Mouse (Mus musculus): ENCODE data around the gene Stk19. TPM values are rescaled to one million over a fixed set of nuclear protein-coding genes. Genes with fewer than 3 reads are reported as not detected.

The Stk19 gene
- polyA plus RNA-seq, 1 experiment from 2014 or later, result 28.8 TPM

- H3K4me1 ChIP-seq (replicated peaks; ENCODE audit: control insufficient read depth, insufficient read depth, low read length), result peaks cover 20% of the 10 kb centered on the region
- H3K4me2 ChIP-seq (replicated peaks), result peak within 1 kb of the TSS; percentile 93
- H3K9me3 ChIP-seq (ENCODE audit: control insufficient read depth, low read length), result no peaks in the 10 kb centered on the region
- peaks cover 62% of the 10 kb centered on the region for H3K36me3 ChIP-seq (replicated peaks; ENCODE audit: control insufficient read depth, insufficient read depth)
- DNase-seq (ENCODE audit: low spot score), result peak; percentile 99
- peak; percentile 98 for ATAC-seq (ENCODE audit: low FRiP score)
- peak within 1 kb of the TSS; percentile 77 for H3K9ac ChIP-seq
- peak within 1 kb of the TSS; percentile 58 for H3K4me3 ChIP-seq (replicated peaks; ENCODE audit: low read length)
- H3K27ac ChIP-seq, result no peak within 1 kb of the TSS
- WGBS, result under 1% methylated on average over 65 of the region's 65 CpGs
- no peaks in the 10 kb centered on the region for H3K27me3 ChIP-seq (ENCODE audit: control insufficient read depth, insufficient read depth, low read length)
Observed at GRCm38 (mm10) chr17:34849722-34850516, 13.2 kb upstream of the Stk19 start, which contains the start of the genes Skiv2l and Nelfe. TSS of gene Skiv2l (minus strand) at chr17:34850210. TSS of gene Nelfe (plus strand) at chr17:34850391.

GRCm38 (mm10) chr17:34847615-34848014 lies 10.9 kb upstream of the Stk19 start:
- WGBS, result 95% methylated on average over 7 of the region's 7 CpGs
- DNase-seq (ENCODE audit: low spot score), result no peak
- Histone ChIP-seq H3K4me1 (replicated peaks; ENCODE audit: control insufficient read depth, insufficient read depth, low read length) (peaks cover 20% of the 10 kb centered on the region), H3K9me3 (ENCODE audit: control insufficient read depth, low read length) (no peaks in the 10 kb centered on the region), H3K4me2 (replicated peaks) (no peak overlapping the region), H3K4me3 (replicated peaks; ENCODE audit: low read length) (no peak overlapping the region), H3K36me3 (replicated peaks; ENCODE audit: control insufficient read depth, insufficient read depth) (peaks cover 62% of the 10 kb centered on the region), H3K27me3 (ENCODE audit: control insufficient read depth, insufficient read depth, low read length) (no peaks in the 10 kb centered on the region), H3K27ac (no peak overlapping the region), H3K9ac (no peak overlapping the region)
- ATAC-seq (ENCODE audit: low FRiP score), result no peak

- Histone ChIP-seq H3K4me2 (replicated peaks) (no peak overlapping the region), H3K27me3 (ENCODE audit: control insufficient read depth, insufficient read depth, low read length) (no peaks in the 10 kb centered on the region), H3K4me3 (replicated peaks; ENCODE audit: low read length) (no peak overlapping the region), H3K36me3 (replicated peaks; ENCODE audit: control insufficient read depth, insufficient read depth) (peaks cover 62% of the 10 kb centered on the region), H3K9me3 (ENCODE audit: control insufficient read depth, low read length) (no peaks in the 10 kb centered on the region), H3K9ac (no peak overlapping the region), H3K4me1 (replicated peaks; ENCODE audit: control insufficient read depth, insufficient read depth, low read length) (peaks cover 20% of the 10 kb centered on the region), H3K27ac (no peak overlapping the region)
- 86% methylated on average over 6 of the region's 6 CpGs for WGBS
- no peak for ATAC-seq (ENCODE audit: low FRiP score)
- DNase-seq (ENCODE audit: low spot score), result no peak
Observed at GRCm38 (mm10) chr17:34847192-34847591, 10.4 kb upstream of the Stk19 start.

- Histone ChIP-seq H3K9me3 (ENCODE audit: control insufficient read depth, low read length) (no peaks in the 10 kb centered on the region), H3K27me3 (ENCODE audit: control insufficient read depth, insufficient read depth, low read length) (no peaks in the 10 kb centered on the region), H3K4me3 (replicated peaks; ENCODE audit: low read length) (no peak overlapping the region), H3K4me1 (replicated peaks; ENCODE audit: control insufficient read depth, insufficient read depth, low read length) (peaks cover 7% of the 10 kb centered on the region; the same call in 1 of the 2 replicates), H3K4me2 (replicated peaks) (no peak overlapping the region), H3K36me3 (replicated peaks; ENCODE audit: control insufficient read depth, insufficient read depth) (peaks cover 84% of the 10 kb centered on the region), H3K9ac (no peak overlapping the region), H3K27ac (no peak overlapping the region)
- DNase-seq (ENCODE audit: low spot score) (no peak), ATAC-seq (ENCODE audit: low FRiP score) (no peak)
- 93% methylated on average over 13 of the region's 13 CpGs for WGBS
Observed at GRCm38 (mm10) chr17:34844884-34845283, 8.1 kb upstream of the Stk19 start.

GRCm38 (mm10) chr17:34840736-34841307 lies 4.1 kb upstream of the Stk19 start:
- Histone ChIP-seq H3K27ac (no peak overlapping the region), H3K36me3 (replicated peaks; ENCODE audit: control insufficient read depth, insufficient read depth) (peaks cover 73% of the 10 kb centered on the region), H3K4me2 (replicated peaks) (no peak overlapping the region), H3K4me3 (replicated peaks; ENCODE audit: low read length) (no peak overlapping the region), H3K9ac (no peak overlapping the region), H3K27me3 (ENCODE audit: control insufficient read depth, insufficient read depth, low read length) (no peaks in the 10 kb centered on the region), H3K4me1 (replicated peaks; ENCODE audit: control insufficient read depth, insufficient read depth, low read length) (peaks cover 13% of the 10 kb centered on the region), H3K9me3 (ENCODE audit: control insufficient read depth, low read length) (no peaks in the 10 kb centered on the region)
- 89% methylated on average over 6 of the region's 6 CpGs for WGBS
- no peak for DNase-seq (ENCODE audit: low spot score)
- ATAC-seq (ENCODE audit: low FRiP score), result no peak

GRCm38 (mm10) chr17:34838785-34839184 lies 2.0 kb upstream of the Stk19 start:
- H3K4me2 ChIP-seq (replicated peaks), result no peak overlapping the region
- no peak overlapping the region for H3K9ac ChIP-seq
- peaks cover 21% of the 10 kb centered on the region for H3K4me1 ChIP-seq (replicated peaks; ENCODE audit: control insufficient read depth, insufficient read depth, low read length)
- no peaks in the 10 kb centered on the region for H3K27me3 ChIP-seq (ENCODE audit: control insufficient read depth, insufficient read depth, low read length)
- DNase-seq (ENCODE audit: low spot score) (no peak), ATAC-seq (ENCODE audit: low FRiP score) (no peak)
- no peaks in the 10 kb centered on the region for H3K9me3 ChIP-seq (ENCODE audit: control insufficient read depth, low read length)
- WGBS, result 91% methylated on average over 7 of the region's 7 CpGs
- no peak overlapping the region for H3K4me3 ChIP-seq (replicated peaks; ENCODE audit: low read length)
- H3K27ac ChIP-seq, result no peak overlapping the region
- peaks cover 59% of the 10 kb centered on the region for H3K36me3 ChIP-seq (replicated peaks; ENCODE audit: control insufficient read depth, insufficient read depth)

- H3K4me2 ChIP-seq (replicated peaks), result peak overlapping the region; percentile 93
- 39% methylated on average over 42 of the region's 43 CpGs for WGBS
- ATAC-seq (ENCODE audit: low FRiP score) (no peak), DNase-seq (ENCODE audit: low spot score) (no peak)
- H3K9ac ChIP-seq, result peak overlapping the region; percentile 65
- no peaks in the 10 kb centered on the region for H3K9me3 ChIP-seq (ENCODE audit: control insufficient read depth, low read length)
- H3K4me1 ChIP-seq (replicated peaks; ENCODE audit: control insufficient read depth, insufficient read depth, low read length), result peaks cover 21% of the 10 kb centered on the region
- H3K4me3 ChIP-seq (replicated peaks; ENCODE audit: low read length), result peak overlapping the region; percentile 53
- peak overlapping the region; percentile 70 for H3K27ac ChIP-seq
- no peaks in the 10 kb centered on the region for H3K27me3 ChIP-seq (ENCODE audit: control insufficient read depth, insufficient read depth, low read length)
- peaks cover 58% of the 10 kb centered on the region for H3K36me3 ChIP-seq (replicated peaks; ENCODE audit: control insufficient read depth, insufficient read depth)
Observed at GRCm38 (mm10) chr17:34837464-34838324, 949 bp upstream of the Stk19 start.

- DNase-seq (ENCODE audit: low spot score), result no peak
- Histone ChIP-seq H3K27me3 (ENCODE audit: control insufficient read depth, insufficient read depth, low read length) (no peaks in the 10 kb centered on the region), H3K4me3 (replicated peaks; ENCODE audit: low read length) (peak overlapping the region; percentile 53), H3K9ac (peak overlapping the region; percentile 65), H3K27ac (peak overlapping the region; percentile 34), H3K36me3 (replicated peaks; ENCODE audit: control insufficient read depth, insufficient read depth) (peaks cover 51% of the 10 kb centered on the region), H3K9me3 (ENCODE audit: control insufficient read depth, low read length) (no peaks in the 10 kb centered on the region), H3K4me2 (replicated peaks) (peak overlapping the region; percentile 92), H3K4me1 (replicated peaks; ENCODE audit: control insufficient read depth, insufficient read depth, low read length) (peaks cover 21% of the 10 kb centered on the region)
- peak; percentile 79 for ATAC-seq (ENCODE audit: low FRiP score)
- 4% methylated on average over 44 of the region's 48 CpGs for WGBS
Observed at GRCm38 (mm10) chr17:34836155-34836855, 440 bp downstream of the Stk19 start.

Measured in hindbrain, embryonic 14.5 days (tissue).